Mouse (Mus musculus) monocyte, adult 2 months (primary cell): ENCODE measurements at regions not wholly inside any gene's neighbourhood (a gene's known extent, or its start where the extent isn't known, plus 50 kb on each side); places are given as distances from the start of the nearest gene placed in this dataset.

Experiments
- DNase-seq, 2 experiments: peaks; one replicate each; pipeline ENCODE4 v3.0.0; 2022; ENCODE audit warnings: low spot score in 2 of 2, low read depth in 1 of 2

DNA sequence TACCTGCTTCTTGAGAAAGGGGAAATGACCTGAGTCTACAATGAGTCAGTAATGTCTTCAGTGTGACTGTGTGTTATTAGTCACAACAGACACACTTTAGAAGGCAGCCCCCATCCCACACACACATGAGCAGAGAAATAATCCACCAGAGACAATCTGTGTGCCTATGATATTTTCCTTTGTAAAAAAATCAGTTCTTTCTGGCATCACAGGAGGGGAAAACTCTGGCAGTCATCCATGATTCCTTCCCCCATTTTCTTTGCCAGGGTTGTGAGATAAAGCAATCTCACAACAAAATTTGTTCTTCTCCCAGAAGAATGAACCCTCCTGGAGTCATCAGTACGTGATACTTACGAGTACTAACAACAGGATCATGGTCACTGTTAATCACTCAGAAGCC, 236.2 kb downstream of the 1500009L16Rik start:
- no peak for DNase-seq

DNA sequence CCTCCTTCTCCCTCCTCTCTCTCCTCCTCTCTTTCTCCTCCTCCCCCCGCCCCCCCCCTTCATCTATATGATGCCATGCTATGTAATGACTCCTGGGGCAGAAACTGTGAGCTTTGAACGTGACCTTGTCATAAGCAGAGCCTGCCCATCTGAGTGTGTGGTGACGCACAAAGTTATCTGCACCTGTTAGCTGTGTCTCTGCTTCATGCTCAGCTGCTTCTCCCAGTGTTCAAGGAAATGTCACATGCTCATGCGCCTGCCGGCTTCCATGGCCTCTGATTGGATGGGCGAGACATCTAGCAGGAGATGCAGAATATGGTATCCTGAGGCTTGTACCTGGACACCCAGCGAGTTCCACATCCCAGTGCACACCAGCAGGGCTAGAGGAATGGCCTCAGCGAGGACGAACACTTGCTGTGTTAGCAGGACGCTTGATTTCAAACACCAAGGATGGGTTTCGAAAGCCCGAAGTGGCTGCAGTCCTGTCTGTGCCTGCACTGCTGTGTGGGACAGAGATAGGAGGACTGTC, 240.6 kb downstream of the 1500009L16Rik start:
- DNase-seq, result no peak

DNA sequence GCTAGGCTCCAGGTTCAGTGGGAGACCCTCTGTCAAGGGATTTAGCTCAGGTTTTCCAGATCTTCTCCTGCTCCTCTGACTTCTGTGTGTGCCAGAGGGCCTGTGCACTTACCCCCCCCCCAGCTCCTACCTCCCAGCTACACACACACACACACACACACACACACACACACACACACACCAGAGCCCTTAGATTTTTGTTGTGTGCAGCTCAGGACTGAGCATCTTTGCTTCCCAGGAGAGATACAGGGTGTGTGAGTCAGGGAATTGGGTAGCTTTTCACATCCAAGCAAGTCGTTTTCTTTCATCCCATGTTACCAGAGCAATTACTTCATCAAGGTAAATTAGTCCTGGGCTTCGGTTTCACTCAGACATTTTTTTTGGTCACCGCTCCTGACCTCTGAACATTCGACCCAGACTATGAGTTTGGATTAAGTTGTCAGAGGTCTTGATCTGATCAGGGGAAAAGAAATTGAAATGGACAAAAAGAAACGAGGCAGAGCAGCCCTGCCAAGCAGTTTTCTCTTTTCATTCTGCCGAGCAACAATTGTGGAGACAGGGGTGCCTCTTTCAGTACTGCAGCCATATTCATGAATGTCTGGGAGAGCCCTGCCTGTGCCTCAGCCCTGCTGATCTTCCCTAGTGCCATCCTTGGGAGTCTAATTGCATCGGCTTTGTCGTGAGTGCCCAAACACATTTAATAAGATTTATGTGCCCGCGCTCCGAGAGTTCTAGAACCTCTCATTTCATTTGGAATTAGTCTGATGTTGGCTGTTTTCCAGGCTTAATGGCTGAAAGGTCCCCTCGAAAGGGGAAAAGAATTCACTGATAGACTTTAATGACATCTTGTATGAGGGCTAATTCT, 241.3 kb downstream of the 1500009L16Rik start:
- no peak for DNase-seq

DNA sequence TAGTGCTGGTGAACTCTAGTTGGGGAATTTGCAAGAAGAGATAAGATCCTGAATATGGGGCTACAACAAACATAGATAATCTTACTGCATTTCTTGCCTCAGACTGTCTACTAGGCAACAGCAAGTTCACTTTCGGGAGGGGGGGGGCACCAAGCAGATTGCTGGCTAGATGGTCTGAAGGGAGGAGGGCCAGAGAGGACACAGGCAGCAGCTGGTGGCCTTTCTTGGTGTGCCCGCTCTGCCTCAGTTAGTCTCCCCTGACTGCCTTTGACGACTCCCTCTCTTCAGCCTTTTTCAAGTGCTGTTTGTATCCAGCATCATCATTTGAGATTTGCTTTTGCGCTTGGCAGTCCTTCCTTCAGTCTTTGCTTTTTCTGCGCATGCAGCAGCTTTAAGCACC, 242.2 kb downstream of the 1500009L16Rik start:
- no peak for DNase-seq

DNA sequence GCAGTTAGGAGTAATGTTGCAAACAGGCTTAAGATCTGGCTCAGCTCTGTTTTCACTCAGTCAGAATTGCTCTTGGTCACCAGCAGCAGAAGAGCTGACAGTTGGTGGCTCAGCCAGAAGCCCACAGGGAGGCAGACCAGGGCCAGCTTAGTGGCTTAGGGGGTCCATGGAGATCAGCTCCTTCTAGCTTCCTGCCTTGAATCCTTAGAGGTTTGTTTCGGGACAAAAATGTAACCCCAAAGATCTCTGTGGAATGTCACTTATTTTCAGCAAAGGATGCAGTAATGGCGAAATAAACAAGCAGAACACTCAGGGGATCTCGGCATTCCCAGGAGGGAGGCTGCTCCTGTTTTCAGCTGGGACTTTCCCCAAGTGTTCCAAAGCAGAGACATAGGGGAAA, 247.8 kb downstream of the 1500009L16Rik start:
- DNase-seq, result no peak

DNA sequence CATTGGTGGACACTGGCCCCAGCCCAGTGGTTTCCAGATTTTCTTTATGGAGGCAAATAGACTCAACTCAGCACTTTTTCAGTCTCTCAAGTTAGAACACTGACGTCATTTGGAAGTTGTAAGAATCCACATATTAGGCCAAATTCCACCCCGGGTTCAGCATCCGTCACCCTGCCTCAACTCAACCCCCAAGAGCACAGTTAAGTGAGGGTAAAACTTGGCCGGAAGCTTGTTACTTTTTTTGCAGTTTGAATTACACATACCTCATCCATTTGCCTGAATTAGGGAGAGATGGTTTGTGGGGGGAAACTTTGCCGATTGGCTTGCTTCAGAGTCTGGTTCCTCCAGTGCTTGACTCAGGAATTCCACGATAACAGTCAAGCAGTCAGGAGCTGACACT, 251.9 kb downstream of the 1500009L16Rik start:
- DNase-seq, result no peak

DNA sequence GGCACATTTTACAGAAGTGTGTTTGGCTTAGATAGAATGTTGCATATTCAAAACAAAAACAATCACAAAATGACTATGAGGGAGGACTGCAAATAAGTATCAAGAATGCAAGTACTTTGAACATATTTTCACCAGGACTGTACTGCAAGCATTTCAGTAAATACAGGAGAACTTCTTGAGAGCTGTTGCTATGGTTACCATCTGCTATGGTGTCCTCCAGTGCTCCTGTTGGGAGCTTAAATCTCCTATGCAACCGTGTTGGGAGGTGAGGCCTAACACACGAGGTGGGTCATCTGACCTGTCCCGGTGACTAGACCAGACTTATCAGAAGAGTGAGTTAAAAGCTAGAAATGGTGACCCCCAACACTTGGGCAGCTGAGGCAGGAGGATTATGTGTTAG, 253.9 kb downstream of the 1500009L16Rik start:
- no peak for DNase-seq

DNA sequence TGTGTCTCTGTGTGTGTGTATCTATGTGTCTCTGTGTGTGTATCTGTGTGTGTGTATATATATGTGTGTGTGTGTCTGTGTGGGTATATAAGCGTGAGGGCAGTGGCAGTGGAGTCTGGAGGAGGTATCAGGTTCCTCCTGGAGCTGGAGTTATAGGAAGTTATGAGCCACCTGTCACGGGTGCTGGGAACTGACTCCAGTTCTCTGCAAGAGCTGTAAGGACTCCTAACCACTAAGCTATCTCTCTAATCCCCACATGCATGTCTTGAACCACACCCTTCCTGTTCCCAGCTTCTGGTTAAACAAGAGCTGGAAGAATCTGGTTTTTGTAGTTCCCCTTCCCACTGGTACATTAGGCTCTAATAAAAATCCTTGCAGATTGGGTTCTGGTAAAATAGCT, 257.3 kb downstream of the 1500009L16Rik start:
- DNase-seq, result no peak

DNA sequence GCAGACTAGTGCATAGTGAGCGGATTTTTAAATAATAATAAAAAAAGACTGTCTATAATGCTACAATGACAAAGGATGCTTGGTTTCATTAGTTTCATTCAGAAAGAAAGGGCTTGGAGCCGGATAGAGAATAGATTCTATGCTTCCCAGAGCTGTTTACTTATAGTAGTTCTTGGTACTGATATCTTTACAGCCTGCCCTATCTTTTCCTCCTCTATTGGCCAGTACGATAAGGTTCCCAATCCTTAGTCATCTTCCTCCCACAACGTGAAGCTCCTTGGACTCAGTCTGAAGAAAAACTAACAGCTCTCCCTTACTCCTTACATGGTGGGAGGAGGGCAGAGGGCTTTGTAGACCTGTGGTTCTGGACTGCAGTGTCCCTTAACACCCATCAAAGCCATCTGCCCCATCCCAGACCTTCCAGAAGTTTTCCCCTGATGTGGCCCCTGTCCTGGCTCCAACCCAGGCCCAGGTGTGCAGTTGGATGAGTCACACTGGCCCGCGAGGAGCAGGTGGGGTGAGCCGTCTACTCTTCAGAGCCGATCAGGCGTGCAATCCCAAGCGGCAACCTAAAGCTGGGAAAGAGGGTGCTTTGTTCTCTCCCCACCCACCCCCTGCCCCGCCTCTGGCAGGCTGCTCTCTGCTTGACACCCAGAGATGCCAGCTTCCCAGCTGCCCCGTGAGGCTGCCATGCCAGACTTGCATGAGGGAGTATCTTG, 262.2 kb downstream of the 1500009L16Rik start:
- DNase-seq, result no peak

DNA sequence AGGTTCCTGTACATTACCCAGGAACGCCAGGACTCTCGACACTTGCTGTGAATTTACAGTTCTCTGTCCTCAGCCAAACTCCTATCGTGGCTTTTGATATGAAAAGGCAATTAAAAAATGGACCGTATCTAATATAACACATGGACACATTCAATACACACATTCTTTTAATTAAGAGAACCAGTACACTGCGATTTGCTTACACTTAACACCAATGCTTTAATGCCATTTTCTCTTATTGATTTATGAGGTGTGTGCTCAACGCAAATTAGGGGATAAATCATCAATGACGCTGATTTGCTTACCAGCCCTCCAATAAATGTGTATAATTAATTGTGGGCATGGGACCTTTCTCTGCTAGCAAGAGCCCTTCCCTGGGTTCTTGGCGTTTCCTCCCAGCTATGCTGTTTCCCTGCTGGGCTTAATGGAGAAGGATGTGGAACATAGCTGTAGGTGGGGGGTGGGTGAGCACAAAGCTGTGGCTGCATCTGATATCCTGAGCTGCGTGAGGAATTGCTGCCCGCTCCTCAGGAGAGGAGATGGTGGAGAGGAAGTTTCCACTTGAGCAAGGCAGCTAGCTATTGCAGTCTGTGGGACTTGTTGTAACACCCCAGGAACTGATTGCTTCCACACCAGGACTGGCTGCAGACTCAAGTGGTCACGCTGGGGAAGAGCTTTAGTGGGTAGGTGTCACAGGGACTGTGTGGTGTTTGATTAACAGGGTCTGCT, 270.1 kb downstream of the 1500009L16Rik start:
- no peak for DNase-seq

DNA sequence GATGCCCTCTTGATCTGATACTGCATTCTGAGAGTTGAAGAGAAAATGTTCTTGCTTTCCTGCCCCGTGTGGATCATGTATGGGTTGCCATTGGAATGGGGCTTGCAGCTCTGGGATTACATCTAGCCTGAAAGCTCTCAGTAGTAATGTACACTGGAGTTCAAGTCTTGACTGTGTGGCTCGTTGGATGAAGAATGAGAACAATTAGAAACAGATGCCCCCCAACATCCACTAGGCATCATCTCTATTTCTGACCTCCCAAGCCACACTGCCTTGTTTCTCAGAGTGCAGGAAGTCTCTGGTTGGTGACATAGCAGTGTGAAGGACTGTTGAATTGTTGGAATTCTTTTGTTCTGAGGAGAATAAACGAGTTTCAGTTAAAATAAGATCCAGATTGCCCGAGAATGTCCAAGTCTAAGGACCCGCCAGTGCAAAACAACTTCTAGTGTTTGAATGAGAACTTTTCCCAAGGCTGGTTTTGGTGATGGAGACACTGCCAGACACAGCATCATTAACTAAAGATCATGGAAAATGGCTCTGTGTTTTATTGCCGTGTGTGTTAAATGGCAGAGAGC, 272.4 kb downstream of the 1500009L16Rik start:
- DNase-seq, result no peak

DNA sequence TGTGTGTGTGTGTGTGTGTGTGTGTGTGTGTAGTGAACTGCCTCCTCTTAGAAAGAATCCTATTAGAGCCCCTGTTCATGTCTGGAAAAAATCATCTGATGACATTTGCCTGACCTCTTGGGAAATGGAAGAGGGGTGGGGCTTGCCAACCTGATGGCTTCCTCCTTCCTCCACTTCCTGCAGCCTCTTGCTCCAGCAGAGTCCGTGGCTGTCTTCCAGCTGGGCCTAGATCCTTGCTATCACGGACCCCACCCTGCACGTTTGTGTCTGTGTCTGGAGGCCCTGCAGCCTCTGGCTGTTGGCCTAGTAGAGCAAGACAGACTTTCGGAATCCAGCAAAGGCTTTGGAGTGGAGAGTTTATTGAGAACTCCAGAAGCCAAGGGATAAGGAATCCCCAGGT, 273.2 kb downstream of the 1500009L16Rik start:
- no peak for DNase-seq

DNA sequence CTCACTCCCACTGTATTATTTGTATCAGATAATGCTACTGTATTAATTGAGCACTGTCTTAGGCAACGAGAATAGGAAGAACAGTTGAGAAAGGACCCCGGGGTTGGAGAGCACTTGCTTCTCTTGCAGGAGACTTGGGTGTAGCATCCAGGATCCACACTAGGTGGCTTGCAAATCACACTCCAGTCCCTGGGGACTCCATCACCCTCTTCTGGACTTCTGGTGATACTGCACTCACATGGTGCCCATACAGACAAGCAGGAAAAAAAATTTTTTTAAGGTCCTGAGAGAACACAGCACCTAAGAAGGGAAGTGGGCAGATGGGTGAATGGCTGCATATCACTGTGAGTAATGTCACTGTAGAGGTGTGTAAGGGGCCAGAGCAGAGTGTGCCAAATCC, 273.8 kb downstream of the 1500009L16Rik start:
- DNase-seq, result no peak

DNA sequence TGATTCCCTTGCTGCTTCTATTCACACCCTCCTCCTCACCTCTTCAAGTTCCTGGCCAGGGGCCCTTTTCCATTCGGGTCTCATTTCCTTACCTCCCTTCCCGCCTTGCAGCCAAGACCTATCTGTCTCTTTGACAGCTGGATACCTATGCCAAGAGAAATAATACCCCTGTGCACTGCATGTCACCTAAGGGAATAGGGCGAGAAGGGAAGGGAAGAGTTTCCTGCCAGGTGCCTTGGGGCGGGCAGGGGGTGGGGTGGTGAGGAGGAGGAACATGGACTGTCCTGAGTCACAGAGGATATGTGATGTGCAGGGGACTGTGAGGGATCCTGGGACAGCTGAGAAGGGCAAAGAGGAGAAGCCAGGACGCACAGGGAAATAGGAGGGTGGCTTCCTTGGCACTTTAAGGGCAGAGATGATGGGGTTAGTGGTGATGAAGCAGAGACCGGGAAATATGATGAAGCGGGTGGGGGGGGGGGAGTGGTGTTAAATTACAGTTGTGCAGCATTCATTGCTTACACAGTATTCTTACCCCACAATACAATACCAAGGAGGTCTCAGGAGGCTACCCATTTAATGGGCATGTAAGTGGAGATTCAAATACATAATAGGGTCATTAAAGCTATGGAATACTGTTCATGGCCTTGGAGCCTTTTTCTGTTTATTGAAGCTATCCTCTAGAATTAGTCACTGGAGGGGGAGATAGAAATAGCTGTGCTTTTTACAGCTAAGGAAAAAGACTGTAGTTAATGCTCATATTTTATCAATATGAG, 278.0 kb downstream of the 1500009L16Rik start:
- no peak for DNase-seq

DNA sequence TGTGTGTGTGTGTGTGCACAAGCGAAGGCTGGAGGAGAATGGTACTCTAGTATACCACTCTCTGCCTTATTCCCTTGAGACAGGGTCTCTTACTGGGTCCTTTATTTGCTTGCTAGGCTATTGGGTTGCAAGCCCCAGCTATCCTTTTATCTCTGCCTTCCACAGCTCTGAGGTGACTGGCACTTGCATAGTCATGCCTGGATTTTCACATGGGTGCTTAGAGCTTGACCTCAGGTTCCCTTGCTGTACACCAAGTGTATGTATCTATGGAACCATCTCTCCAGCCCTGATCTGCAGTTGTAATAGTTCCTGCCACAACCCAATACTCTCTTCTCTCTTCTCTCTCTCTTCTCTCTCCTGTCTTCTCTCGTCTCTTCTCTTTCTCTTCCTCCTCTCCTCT, 280.1 kb downstream of the 1500009L16Rik start:
- DNase-seq, result no peak

DNA sequence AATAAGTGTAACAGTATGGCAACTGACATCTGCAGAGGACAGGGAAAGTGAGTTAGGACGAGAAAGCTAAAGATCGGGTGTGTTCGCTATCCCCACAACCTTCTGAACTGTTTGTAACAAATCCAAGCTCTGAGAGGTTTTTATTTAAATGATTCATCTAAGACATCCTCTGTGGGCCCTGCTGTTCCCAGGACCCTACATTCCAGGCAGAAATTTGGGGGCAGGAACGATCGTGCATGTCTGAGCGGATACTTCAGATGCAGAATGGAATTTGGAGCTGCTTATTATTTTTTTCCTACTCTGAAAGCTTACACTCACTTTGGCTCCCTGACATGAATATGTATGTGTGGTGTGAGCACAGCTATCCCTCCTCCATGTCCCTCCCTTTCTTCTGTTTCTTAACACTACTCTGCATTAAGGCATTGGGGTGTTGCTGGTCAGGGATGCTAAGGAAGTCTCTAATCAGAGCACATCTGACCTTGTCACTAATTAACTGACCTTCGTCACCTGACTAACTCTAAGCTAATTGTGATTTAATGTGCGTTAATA, 281.0 kb downstream of the 1500009L16Rik start:
- DNase-seq, result no peak

DNA sequence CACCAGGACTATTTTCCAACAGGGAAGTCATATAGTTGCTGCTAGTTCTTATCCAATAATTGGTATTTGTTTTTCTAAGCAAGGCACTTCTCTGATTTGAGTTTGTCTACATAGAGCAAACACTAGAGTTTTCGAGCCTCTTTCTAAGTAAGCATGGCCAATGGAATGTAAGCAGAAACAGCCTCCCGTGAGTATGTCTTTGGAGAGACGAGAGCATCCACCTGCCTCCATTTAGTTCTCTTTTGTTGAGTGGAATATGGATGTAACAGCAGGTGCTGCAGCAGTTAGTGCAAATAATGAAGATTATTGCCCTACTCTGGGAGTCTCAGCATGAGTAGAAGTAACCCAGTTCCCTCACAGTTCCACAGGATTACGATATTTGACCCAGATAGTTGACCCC, 286.3 kb downstream of the 1500009L16Rik start:
- DNase-seq, result no peak

DNA sequence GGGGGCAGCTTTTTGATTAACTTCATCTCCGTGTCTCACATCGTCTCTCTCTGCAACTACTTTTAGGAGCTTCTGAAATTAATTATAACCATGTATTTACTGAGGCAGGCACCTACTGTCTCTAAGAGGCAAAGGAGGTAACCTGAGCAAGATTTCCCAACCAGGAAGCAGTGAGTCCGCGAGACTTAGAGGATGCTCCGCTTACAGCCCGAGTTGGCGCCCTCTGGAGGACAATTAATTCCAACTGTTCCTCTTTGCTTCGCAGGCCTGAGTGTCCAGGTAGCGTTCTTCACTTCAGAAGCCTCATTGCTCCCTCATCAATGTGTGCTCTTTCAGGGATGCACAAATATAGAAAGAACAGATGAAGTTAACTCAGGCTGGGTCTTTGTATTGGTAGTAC, 296.7 kb downstream of the 1500009L16Rik start:
- peak in 1 of 2 experiments; percentile 3 for DNase-seq

DNA sequence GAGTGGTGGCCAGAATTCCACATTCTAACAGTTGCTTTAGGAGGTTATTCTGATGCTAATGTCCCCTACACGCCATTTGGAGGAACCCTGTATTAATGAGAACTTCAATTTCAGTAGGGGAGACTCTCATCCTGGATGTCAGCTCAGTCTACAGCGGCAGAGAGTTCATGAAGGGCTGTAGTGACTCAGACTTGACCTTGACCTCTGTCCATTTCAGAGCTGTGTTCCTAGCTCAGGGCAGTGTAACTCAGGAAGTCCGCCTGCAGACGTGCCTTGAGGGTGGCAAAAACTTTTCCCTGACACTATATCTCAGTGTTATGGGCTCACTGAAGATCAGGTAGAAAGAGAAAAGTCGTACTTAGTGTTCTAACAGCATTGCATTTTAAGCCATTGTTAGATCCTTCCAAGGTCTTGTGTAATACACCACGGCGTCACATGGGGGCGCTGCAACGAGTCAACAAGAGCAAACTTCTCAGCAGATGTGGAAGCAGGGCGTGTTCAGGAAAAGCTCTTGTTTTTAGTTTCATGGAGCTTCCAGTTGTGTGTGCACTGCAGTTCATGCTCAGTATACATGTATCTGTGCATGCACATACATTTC, 297.5 kb downstream of the 1500009L16Rik start:
- DNase-seq, result peak in 1 of 2 experiments; percentile 10
